Mouse (Mus musculus) adrenal gland, postnatal 25 days (tissue): ENCODE data around the gene Stoml3. TPM values are rescaled to one million over a fixed set of nuclear protein-coding genes. Genes with fewer than 3 reads are reported as not detected.
A peak's percentile ranks its signal among the peaks of the same experiment; 100 is the strongest.

Experiments used
- DNase-seq: peaks from one replicate; pipeline ENCODE4 v3.0.0; 2021; ENCODE audit warnings: mixed read lengths
- total RNA-seq: library from RNA; stranded (reverse); gene quantifications from 2 replicates; pipeline ENCODE4 v1.2.3, GENCODE M21; 2021

The Stoml3 gene
- total RNA-seq, 1 experiment from 2014 or later, result not detected

GRCm38 (mm10) chr3:53478419-53479046, 9.9 kb upstream of the Stoml3 start:
- DNase-seq, result no peak

GRCm38 (mm10) chr3:53483414-53484059, 4.9 kb upstream of the Stoml3 start:
- DNase-seq, result no peak

- no peak for DNase-seq
These were observed 1.9 kb upstream of the Stoml3 start for GRCm38 (mm10) chr3:53486561-53486960.

- DNase-seq, result no peak
These were observed 1.4 kb upstream of the Stoml3 start for GRCm38 (mm10) chr3:53486996-53487576.

GRCm38 (mm10) chr3:53498351-53498905, 10.0 kb downstream of the Stoml3 start:
- DNase-seq, result no peak

- DNase-seq, result no peak
These were observed 14.0 kb downstream of the Stoml3 start for GRCm38 (mm10) chr3:53502428-53502827.

GRCm38 (mm10) chr3:53513096-53513495, 24.6 kb downstream of the Stoml3 start:
- DNase-seq, result no peak

- no peak for DNase-seq
These were observed 26.0 kb downstream of the Stoml3 start for GRCm38 (mm10) chr3:53514221-53515065.

- DNase-seq, result no peak
These were observed 34.3 kb downstream of the Stoml3 start for GRCm38 (mm10) chr3:53522794-53523193.

GRCm38 (mm10) chr3:53525737-53526136, 37.3 kb downstream of the Stoml3 start:
- peak; percentile 70 for DNase-seq

- no peak for DNase-seq
These were observed 41.9 kb downstream of the Stoml3 start for GRCm38 (mm10) chr3:53530305-53530704.

GRCm38 (mm10) chr3:53532091-53532490, 43.6 kb downstream of the Stoml3 start:
- DNase-seq, result no peak

- DNase-seq, result no peak
These were observed 64.2 kb downstream of the Stoml3 start for GRCm38 (mm10) chr3:53552691-53553090.

GRCm38 (mm10) chr3:53555031-53555952, 66.8 kb downstream of the Stoml3 start:
- DNase-seq, result no peak

GRCm38 (mm10) chr3:53557388-53558214, 69.1 kb downstream of the Stoml3 start:
- no peak for DNase-seq

Other genes with a start within 250 kb of the Stoml3 start
- gene Nhlrc3, start 25.3 kb upstream of the Stoml3 start, total RNA-seq, result 9.5 and 12.4 TPM in 2 replicates
- gene Proser1, start 25.0 kb upstream of the Stoml3 start, total RNA-seq, result 30.8 and 32.0 TPM in 2 replicates
- 0.15 and 0.57 TPM in 2 replicates for gene Frem2, start 168.7 kb downstream of the Stoml3 start, total RNA-seq